Mouse (Mus musculus) cortical plate, adult 2 months (tissue): ENCODE data around the gene Ehd4. TPM values are rescaled to one million over a fixed set of nuclear protein-coding genes. Genes with fewer than 3 reads are reported as not detected.

Source experiments
- H3K27ac ChIP-seq: fragments of 200-500 bp; 2 replicates; pipeline ENCODE4 v1.5.1; 2012; ENCODE audit warnings: low read length, control low read depth, inconsistent platforms; ENCODE audit not compliant: insufficient read depth
- H3K4me1 ChIP-seq: fragments of 200-500 bp; 2 replicates; pipeline ENCODE4 v1.6.1; 2011; ENCODE audit warnings: low read length; ENCODE audit not compliant: control insufficient read depth, insufficient read depth
- H3K4me3 ChIP-seq: fragments of 200-500 bp; 2 replicates; pipeline ENCODE4 v1.5.1; 2011; ENCODE audit warnings: mild to moderate bottlenecking, low read length, control low read depth; ENCODE audit not compliant: insufficient read depth
- CTCF ChIP-seq: fragments of 200-500 bp; IDR thresholded peaks from 2 replicates; pipeline ENCODE4 v1.5.1; 2011; ENCODE audit warnings: mild to moderate bottlenecking, control low read depth, low read length; ENCODE audit not compliant: insufficient read depth; ENCODE audit errors: extremely low read depth
- POLR2A ChIP-seq: fragments of 200-500 bp; IDR thresholded peaks from 2 replicates; pipeline ENCODE4 v1.6.1; 2011; ENCODE audit warnings: mild to moderate bottlenecking, low read length, control low read depth; ENCODE audit not compliant: insufficient read depth; ENCODE audit errors: extremely low read depth
- polyA plus RNA-seq: library from polyadenylated mRNA; depleted of rRNA; stranded (reverse); fragments of >200 nt; gene quantifications from 2 replicates; pipeline ENCODE4 v1.2.3, GENCODE M21; 2012

Ehd4 gene
- polyA plus RNA-seq, 1 experiment = 10.6 TPM

DNA sequence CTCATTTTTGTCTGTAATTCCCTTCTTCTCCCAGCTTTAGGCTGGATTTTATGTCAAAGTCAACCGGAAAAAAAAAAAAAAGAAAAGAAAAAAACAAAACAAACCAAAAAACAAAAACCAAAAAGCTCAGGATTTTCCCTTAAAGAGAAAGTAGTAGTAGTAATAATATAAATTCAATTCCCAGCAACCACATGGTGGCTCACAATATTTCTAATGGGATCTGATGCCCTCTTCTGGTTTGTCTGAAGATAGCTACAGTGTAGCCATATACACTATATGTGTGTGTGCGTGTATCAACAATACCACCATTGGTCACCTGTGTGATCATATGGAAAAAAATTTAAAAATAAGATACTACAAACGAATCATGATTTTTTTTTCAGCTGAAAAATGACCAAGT, 15.0 kb upstream of the Ehd4 start:
- no peaks in the 10 kb centered on the region for H3K4me1 ChIP-seq
- H3K4me3 ChIP-seq = no peak overlapping the region
- H3K27ac ChIP-seq = no peak overlapping the region
- no peak for TF ChIP-seq CTCF
- no peak for TF ChIP-seq POLR2A

DNA sequence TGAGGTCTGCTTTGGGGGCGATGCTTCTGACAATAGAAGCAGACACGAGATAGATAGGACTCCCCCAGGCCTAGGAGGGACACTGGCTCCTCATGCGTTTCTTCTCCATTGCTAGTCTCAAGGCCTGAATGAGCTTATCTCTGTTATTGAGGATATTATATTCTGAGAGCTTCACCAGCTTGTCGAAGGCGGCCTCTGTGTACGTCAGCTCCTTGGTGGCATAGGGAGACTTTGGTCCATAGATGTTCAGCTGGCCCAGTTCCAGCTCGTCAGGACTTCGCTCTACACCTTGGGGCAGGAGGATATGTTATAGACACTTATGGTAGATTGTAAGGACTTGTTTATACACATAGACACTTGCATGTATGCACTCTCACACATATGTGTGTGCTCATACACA, 13.4 kb upstream of the Ehd4 start:
- TF ChIP-seq POLR2A (no peak), CTCF (no peak)
- no peak overlapping the region for H3K4me3 ChIP-seq
- no peaks in the 10 kb centered on the region for H3K4me1 ChIP-seq
- H3K27ac ChIP-seq = no peak overlapping the region

DNA sequence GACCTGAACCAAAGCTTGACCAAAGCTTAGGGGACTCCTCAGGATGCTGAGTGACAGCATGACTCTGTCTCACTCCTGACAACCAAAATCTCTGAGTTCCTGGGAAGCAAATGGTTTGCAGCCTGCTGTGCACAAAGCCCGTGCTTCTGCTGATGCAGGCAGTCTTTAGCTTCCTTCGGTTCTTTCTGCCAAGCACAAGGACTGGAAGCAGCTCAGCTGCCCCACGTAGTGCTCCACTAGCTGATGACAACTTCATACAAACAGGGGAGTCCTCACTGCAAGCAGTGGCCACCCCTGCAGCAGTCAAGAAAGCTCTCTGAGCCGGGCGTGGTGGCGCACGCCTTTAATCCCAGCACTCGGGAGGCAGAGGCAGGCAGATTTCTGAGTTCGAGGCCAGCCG, 11.1 kb upstream of the Ehd4 start:
- no peaks in the 10 kb centered on the region for H3K4me1 ChIP-seq
- no peak for TF ChIP-seq CTCF
- TF ChIP-seq POLR2A = no peak
- H3K27ac ChIP-seq = no peak overlapping the region
- no peak overlapping the region for H3K4me3 ChIP-seq

DNA sequence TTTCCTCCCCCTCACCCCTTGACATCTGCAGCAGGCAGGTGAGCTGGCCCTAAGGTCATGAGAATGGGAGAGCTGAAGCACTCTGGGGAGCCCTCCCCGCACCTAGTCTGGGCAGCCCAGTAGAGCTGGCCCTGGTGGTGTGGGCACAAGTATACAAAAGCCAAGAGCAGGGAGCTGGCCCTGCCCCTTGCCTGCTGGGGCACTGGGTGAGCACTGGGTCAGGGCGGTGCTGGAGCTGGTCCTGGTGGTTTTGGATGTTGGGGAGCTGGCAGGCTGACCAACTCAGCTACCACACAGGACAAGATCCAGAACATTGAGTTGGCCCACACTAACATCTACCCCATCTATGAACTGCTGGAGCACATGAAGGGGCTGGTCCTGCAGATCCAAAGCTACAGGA, 5.0 kb upstream of the Ehd4 start:
- H3K4me1 ChIP-seq = no peaks in the 10 kb centered on the region
- H3K4me3 ChIP-seq = no peak overlapping the region
- no peak for TF ChIP-seq POLR2A
- TF ChIP-seq CTCF = no peak
- no peak overlapping the region for H3K27ac ChIP-seq

DNA sequence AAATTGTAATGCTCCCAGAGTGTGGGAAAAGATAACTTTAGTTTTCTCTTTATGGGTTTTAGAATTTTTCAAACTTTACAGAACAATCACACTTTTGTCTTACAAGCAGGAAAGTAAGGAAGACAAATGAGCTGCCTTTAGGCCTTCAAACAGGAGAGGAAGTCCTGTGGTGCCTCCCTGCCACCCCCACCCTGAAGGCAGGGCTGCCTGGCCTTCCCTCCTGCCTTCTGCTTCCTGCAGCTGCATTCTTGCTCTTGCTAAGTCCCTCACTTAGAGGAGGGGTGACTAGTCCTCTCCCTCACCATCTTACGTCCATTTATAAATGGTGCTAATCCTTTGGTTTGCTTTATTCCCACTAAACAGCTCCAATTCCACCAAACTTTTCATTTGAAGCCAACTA, 4.4 kb upstream of the Ehd4 start:
- TF ChIP-seq CTCF (no peak), POLR2A (no peak)
- no peaks in the 10 kb centered on the region for H3K4me1 ChIP-seq
- no peak overlapping the region for H3K4me3 ChIP-seq
- no peak overlapping the region for H3K27ac ChIP-seq

DNA sequence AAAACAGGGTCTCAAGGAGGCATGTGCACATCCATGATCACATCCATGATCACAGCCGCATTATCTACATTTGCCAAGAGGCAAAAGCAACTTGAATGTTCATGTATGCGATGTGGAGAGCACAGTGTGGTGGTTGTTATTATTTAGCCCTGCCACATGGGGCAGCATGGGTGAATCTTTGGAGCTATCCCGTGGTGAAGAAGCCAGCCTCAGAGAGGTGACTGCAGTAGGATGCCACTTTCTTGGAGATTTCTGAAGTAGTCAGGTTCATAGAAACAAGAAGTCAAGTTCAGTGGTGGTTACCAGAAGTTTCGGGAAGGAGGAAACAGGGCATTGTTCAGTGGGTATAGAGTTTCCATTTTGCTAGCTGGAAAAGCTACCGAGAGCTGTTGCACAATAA, 3.6 kb upstream of the Ehd4 start:
- no peaks in the 10 kb centered on the region for H3K4me1 ChIP-seq
- TF ChIP-seq POLR2A = no peak
- H3K4me3 ChIP-seq = no peak overlapping the region
- H3K27ac ChIP-seq = no peak overlapping the region

DNA sequence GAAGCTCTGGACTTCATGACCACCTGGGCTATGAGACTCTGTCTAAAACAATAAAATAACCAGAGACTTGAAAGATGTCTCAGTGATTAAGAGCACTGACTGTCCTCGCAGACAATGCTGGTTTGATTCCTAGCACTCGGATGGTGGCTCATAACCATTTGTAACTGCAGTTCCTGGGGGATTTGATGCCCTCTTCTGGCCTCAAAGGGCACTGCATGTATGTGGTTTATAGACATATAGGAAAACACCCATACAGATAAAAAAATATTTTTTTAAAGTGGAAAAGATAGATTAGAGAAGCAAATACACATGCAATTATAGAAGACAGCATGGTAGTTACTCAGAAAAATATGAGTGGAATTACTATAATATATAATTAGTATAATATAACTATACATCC, 3.2 kb upstream of the Ehd4 start:
- Histone ChIP-seq H3K4me1 (no peaks in the 10 kb centered on the region), H3K27ac (no peak overlapping the region), H3K4me3 (no peak overlapping the region)
- no peak for TF ChIP-seq CTCF

DNA sequence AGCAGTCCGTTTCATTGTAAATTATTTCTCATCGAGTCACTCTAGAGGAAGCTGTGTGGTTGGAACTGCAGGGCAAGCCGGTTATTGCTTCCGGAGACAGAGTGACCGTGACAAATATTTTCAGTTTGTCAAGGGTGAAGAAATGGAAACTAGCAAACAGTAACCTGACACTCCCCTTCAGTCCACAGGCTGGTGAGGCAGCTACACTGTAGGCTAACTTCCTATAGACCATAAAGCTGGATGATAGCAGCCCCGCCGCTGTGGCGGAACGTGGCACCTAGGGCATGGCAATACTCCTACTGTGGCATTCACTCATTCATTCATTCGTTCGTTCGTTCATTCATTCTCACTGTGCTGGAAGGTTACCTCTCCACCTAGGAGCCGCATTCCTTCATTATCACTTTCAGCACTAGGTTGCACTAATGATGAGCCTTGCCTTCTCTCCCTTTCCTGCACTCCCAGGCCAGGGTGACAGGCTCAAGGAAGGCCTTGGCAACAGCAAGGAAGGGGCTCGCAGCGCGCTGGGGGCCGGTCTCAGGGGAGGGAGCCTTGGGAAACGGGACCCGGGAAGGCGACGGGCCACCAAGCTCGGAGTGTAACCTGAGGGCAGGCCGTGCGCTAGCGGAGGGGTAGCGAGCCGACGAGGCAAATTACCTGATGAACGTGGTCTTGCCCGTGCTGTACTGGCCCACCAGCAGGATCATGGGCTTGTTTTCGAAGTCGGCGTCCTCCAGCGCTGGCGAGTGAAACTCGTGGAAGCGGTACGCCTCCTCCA, 633 bp downstream of the Ehd4 start:
- H3K27ac ChIP-seq = no peak overlapping the region
- H3K4me3 ChIP-seq = peak overlapping the region; percentile 56
- TF ChIP-seq POLR2A (no peak), CTCF (no peak)
- no peaks in the 10 kb centered on the region for H3K4me1 ChIP-seq

DNA sequence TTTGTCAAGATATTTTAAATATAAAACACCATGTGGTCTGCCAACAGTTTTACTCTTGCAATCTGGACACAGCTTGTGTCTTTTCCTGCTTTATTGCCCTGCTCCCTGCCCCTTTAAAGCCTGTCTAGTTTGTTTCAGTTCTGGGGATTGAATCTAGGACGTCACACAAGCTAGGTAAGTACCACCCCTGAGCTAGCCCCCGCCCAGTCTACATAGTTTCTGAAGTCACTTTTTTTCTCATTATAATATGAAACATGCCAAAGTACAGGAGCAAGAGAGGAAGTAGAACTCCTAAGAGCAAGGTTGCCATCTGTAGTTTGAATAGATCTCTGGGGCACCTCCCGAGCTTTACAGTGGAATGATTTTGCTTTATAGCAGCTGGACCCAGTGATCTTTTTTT, 3.8 kb downstream of the Ehd4 start:
- H3K4me1 ChIP-seq = no peaks in the 10 kb centered on the region
- TF ChIP-seq POLR2A = no peak
- no peak for TF ChIP-seq CTCF

DNA sequence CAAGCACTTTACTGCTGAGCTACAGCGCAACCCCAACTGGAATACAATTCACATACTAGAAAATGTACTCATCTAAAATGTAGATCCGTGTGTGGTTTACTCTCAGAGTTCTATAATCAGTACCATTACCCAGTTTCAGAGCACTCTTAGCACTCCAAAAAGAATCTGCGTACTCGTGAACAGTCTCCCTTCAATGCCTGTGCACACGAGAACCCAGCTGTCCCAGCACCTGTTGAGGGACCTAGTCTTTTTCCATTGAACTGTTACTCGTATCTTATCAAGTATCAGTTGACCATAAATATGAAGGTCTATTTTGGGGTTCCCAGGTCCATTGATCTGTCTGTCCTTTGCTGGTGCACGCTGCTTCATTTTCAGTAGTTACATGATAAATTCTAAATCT, 4.8 kb downstream of the Ehd4 start:
- H3K4me3 ChIP-seq = no peak overlapping the region
- no peak overlapping the region for H3K27ac ChIP-seq
- no peak for TF ChIP-seq CTCF
- H3K4me1 ChIP-seq = no peaks in the 10 kb centered on the region

More for the DNA sequence above, 3.8 kb downstream of the Ehd4 start:
- no peak overlapping the region for H3K4me3 ChIP-seq
- H3K27ac ChIP-seq = no peak overlapping the region

DNA sequence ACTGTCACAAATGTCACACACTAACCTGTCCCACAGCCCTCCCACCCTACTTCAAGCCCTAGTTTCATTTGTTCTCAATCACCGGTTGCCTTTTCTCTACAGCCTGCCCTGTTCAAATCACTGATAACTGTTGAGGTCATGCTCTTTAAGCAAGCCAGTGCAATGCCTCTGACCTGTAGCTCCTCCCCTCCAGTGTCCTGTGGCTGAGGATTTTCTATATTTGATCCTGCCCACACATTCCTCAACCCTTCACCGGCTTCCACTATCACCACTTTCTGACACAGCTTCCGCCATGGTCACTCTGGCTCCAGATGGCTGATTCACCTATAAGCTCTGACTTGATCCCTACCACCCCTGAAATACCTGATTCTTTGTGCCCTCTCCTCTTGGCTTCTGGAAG, 6.4 kb downstream of the Ehd4 start:
- Histone ChIP-seq H3K4me3 (no peak overlapping the region), H3K4me1 (no peaks in the 10 kb centered on the region), H3K27ac (no peak overlapping the region)
- TF ChIP-seq POLR2A (no peak), CTCF (no peak)
